Mouse (Mus musculus): ENCODE measurements around the gene Dedd. TPM values are rescaled to one million over a fixed set of nuclear protein-coding genes. Genes with fewer than 3 reads are reported as not detected.

The Dedd gene
- polyA plus RNA-seq, 1 experiment = 43.5 TPM

GRCm38 (mm10) chr1:171342262-171343207 lies 13.6 kb downstream of the Dedd start:
- no peak overlapping the region for H3K4me3 ChIP-seq (ENCODE audit: insufficient read depth, low read length)
- H3K4me1 ChIP-seq (ENCODE audit: control insufficient read depth, insufficient read depth, low read length) = peaks cover 20% of the 10 kb centered on the region
- no peak for TF ChIP-seq POLR2A (IDR thresholded peaks at IDR 0.05; ENCODE audit: borderline replicate concordance, low read depth, low read length)
- TF ChIP-seq CTCF (IDR thresholded peaks at IDR 0.05; ENCODE audit: low read depth, low read length) = no peak
- no peak overlapping the region for H3K27ac ChIP-seq (ENCODE audit: insufficient read depth, low read depth, low read length)

- TF ChIP-seq POLR2A (IDR thresholded peaks at IDR 0.05; ENCODE audit: borderline replicate concordance, low read depth, low read length) = no peak
- H3K27ac ChIP-seq (ENCODE audit: insufficient read depth, low read depth, low read length) = no peak overlapping the region
- H3K4me3 ChIP-seq (ENCODE audit: insufficient read depth, low read length) = no peak overlapping the region
Measured at GRCm38 (mm10) chr1:171343922-171344677, 15.2 kb downstream of the Dedd start.

GRCm38 (mm10) chr1:171344715-171345114 lies 15.8 kb downstream of the Dedd start:
- TF ChIP-seq CTCF (IDR thresholded peaks at IDR 0.05; ENCODE audit: low read depth, low read length) (no peak), POLR2A (IDR thresholded peaks at IDR 0.05; ENCODE audit: borderline replicate concordance, low read depth, low read length) (no peak)
- peaks cover 30% of the 10 kb centered on the region for H3K4me1 ChIP-seq (ENCODE audit: control insufficient read depth, insufficient read depth, low read length)
- peak overlapping the region; percentile 81 for H3K4me3 ChIP-seq (ENCODE audit: insufficient read depth, low read length)
- H3K27ac ChIP-seq (ENCODE audit: insufficient read depth, low read depth, low read length) = no peak overlapping the region

More at GRCm38 (mm10) chr1:171343922-171344677, 15.2 kb downstream of the Dedd start:
- H3K4me1 ChIP-seq (ENCODE audit: control insufficient read depth, insufficient read depth, low read length) = peaks cover 32% of the 10 kb centered on the region

GRCm38 (mm10) chr1:171345225-171346094 lies 16.5 kb downstream of the Dedd start, which contains the start of the genes Nit1 and Pfdn2:
Gene Nit1 (minus strand): TSS chr1:171345646.
Gene Pfdn2 (plus strand): TSS chr1:171345670.
- peak within 1 kb of the TSS; percentile 81 for H3K4me3 ChIP-seq (ENCODE audit: insufficient read depth, low read length)
- peak within 1 kb of the TSS; percentile 38 for H3K27ac ChIP-seq (ENCODE audit: insufficient read depth, low read depth, low read length)
- H3K4me1 ChIP-seq (ENCODE audit: control insufficient read depth, insufficient read depth, low read length) = peaks cover 33% of the 10 kb centered on the region
- TF ChIP-seq CTCF (IDR thresholded peaks at IDR 0.05; ENCODE audit: low read depth, low read length) = no peak
- TF ChIP-seq POLR2A (IDR thresholded peaks at IDR 0.05; ENCODE audit: borderline replicate concordance, low read depth, low read length) = no peak; the same call in 1 of the 2 replicates

- TF ChIP-seq POLR2A (IDR thresholded peaks at IDR 0.05; ENCODE audit: borderline replicate concordance, low read depth, low read length) (no peak), CTCF (IDR thresholded peaks at IDR 0.05; ENCODE audit: low read depth, low read length) (no peak)
- peak overlapping the region; percentile 81 for H3K4me3 ChIP-seq (ENCODE audit: insufficient read depth, low read length)
- H3K4me1 ChIP-seq (ENCODE audit: control insufficient read depth, insufficient read depth, low read length) = peaks cover 35% of the 10 kb centered on the region
- H3K27ac ChIP-seq (ENCODE audit: insufficient read depth, low read depth, low read length) = peak overlapping the region; percentile 38
Measured at GRCm38 (mm10) chr1:171346095-171346450, 17.1 kb downstream of the Dedd start.

GRCm38 (mm10) chr1:171348665-171349064 lies 19.7 kb downstream of the Dedd start:
- Histone ChIP-seq H3K4me1 (ENCODE audit: control insufficient read depth, insufficient read depth, low read length) (peaks cover 35% of the 10 kb centered on the region), H3K4me3 (ENCODE audit: insufficient read depth, low read length) (no peak overlapping the region), H3K27ac (ENCODE audit: insufficient read depth, low read depth, low read length) (no peak overlapping the region)
- TF ChIP-seq CTCF (IDR thresholded peaks at IDR 0.05; ENCODE audit: low read depth, low read length) (no peak), POLR2A (IDR thresholded peaks at IDR 0.05; ENCODE audit: borderline replicate concordance, low read depth, low read length) (no peak)

GRCm38 (mm10) chr1:171349210-171349609 lies 20.3 kb downstream of the Dedd start:
- Histone ChIP-seq H3K4me1 (ENCODE audit: control insufficient read depth, insufficient read depth, low read length) (peaks cover 34% of the 10 kb centered on the region), H3K4me3 (ENCODE audit: insufficient read depth, low read length) (no peak overlapping the region), H3K27ac (ENCODE audit: insufficient read depth, low read depth, low read length) (no peak overlapping the region)
- TF ChIP-seq CTCF (IDR thresholded peaks at IDR 0.05; ENCODE audit: low read depth, low read length) = no peak
- TF ChIP-seq POLR2A (IDR thresholded peaks at IDR 0.05; ENCODE audit: borderline replicate concordance, low read depth, low read length) = no peak

GRCm38 (mm10) chr1:171355812-171356340 lies 26.9 kb downstream of the Dedd start:
- Histone ChIP-seq H3K4me1 (ENCODE audit: control insufficient read depth, insufficient read depth, low read length) (peaks cover 7% of the 10 kb centered on the region), H3K27ac (ENCODE audit: insufficient read depth, low read depth, low read length) (no peak overlapping the region), H3K4me3 (ENCODE audit: insufficient read depth, low read length) (no peak overlapping the region)
- TF ChIP-seq POLR2A (IDR thresholded peaks at IDR 0.05; ENCODE audit: borderline replicate concordance, low read depth, low read length) (no peak), CTCF (IDR thresholded peaks at IDR 0.05; ENCODE audit: low read depth, low read length) (0 out of 2 replicates have a peak, but pooled peaks have one; percentile 32)

- Histone ChIP-seq H3K4me3 (ENCODE audit: insufficient read depth, low read length) (no peak overlapping the region), H3K27ac (ENCODE audit: insufficient read depth, low read depth, low read length) (no peak overlapping the region), H3K4me1 (ENCODE audit: control insufficient read depth, insufficient read depth, low read length) (peaks cover 4% of the 10 kb centered on the region)
- TF ChIP-seq POLR2A (IDR thresholded peaks at IDR 0.05; ENCODE audit: borderline replicate concordance, low read depth, low read length) = no peak
- TF ChIP-seq CTCF (IDR thresholded peaks at IDR 0.05; ENCODE audit: low read depth, low read length) = no peak
Measured at GRCm38 (mm10) chr1:171356814-171357213, 27.9 kb downstream of the Dedd start.

All from bone marrow macrophage, adult 2 months (primary cell).